Mouse (Mus musculus): Measurements from ENCODE around the gene Catsperz.
A peak's percentile ranks its signal among the peaks of the same experiment; 100 is the strongest.

Gene Catsperz

DNA sequence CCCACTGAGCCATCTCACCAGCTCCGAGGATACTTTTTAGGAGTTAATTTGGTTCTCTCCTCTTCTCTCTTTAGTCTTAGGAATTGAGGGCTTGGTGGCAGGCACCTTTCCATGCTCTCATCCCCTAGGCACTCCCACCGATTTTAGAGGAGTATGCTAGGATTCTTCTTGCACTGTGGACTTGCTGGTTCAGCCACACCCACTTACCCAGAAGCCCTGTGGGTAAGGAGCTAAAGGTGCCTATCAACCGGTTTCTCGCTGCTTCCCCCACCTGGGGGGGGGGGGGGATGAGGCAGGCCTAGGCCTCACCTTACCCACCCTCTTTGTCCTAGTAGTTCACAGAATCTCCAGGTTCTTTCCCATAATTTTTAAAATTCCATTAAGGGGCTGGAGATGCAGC is 22.6 kb upstream of the Catsperz start:
- no peak for DNase-seq (ENCODE audit: low read depth, low spot score)

DNA sequence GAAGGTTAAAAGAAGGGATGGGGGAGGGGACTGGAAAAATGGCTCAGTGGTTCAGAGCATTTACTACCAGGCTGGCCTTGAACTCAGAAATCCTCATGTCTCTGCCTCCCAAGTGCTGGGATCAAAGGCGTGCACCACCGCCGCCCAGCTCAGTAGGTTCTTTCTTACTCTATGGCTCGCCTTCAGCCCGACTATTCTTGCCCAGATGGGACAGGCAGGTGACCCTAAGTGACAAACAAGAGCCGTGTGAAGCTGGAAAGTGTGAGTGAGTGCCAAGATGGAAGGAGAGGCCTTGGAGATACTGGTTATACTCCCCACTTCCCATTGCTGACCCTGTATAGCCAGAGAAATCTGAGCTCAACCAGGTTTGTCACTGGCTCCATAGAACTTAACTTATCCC is 18.5 kb upstream of the Catsperz start:
- no peak for DNase-seq (ENCODE audit: low read depth, low spot score)

DNA sequence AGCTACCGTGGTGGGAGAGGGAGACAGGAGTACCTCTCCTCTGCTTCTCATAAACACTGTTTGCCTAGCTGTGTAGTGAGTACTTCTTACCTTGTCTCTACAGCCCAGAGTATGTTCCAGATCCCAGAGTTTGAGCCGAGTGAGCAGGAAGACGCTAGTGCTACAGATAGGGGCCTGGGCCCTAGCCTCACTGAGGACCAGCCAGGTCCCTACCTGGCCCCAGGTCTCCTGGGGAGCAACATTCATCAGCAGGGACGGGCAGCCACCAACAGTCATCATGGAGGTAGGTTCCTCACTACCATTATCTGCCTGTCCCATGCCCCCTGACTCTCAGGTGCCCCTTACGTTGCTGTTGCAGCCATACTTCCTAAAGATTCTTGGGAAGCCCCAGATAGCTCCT is 17.6 kb upstream of the Catsperz start:
- DNase-seq (ENCODE audit: low read depth, low spot score) = no peak

- peak; percentile 82 for DNase-seq (ENCODE audit: low read depth, low spot score)
Observed at GRCm38 (mm10) chr19:6942249-6942691, 17.1 kb upstream of the Catsperz start, which contains the start of gene Gpr137. Gene Gpr137 (minus strand): TSS chr19:6942480.

- peak; percentile 93 for DNase-seq (ENCODE audit: low read depth, low spot score)
Observed at GRCm38 (mm10) chr19:6941372-6942248, 16.4 kb upstream of the Catsperz start, which contains the start of gene Bad. Gene Bad (plus strand): TSS chr19:6941861.

GRCm38 (mm10) chr19:6940396-6941351 is 15.5 kb upstream of the Catsperz start:
- DNase-seq (ENCODE audit: low read depth, low spot score) = no peak

DNA sequence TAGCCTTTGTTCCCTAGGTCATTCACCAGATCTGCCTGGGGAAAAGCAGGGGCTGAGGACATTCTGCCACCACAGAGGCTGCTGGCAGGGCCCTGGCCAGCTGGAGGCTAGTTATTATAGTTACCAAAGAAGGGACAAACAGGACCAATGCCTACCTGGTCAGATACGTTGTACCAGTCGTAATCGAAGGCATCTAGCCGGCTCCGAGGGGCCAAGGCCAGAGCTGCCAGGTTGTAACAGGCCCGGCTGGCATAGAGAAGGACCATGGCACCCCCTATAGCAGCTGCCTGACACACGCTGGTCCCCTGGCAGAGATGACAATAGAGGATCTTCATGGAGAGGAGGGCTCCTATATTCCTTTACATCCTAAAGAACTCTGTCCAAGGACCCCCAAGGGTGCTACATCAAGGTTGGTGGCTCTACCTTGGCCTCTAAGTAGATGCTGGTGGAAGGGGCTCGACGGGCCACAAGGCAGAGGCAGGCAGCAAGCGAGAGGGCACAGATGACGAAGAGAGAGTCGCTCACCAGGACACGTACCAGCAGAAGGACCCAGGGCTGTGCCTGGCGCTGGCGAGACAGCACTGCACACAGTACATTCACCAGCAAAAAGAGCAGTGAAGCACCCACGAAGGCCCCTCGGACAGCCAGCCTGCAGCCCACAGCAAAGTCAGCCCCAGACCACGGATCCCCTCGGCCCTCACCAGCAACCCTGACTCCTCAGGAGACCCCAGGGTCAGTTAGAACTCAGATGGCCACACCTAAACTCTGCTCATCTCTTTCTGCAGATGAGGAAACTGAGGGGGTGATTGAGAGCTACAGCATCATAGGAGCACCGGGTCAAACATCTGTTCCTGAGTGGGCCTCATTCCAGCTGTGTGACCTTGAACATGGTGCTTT is 14.2 kb upstream of the Catsperz start:
- DNase-seq (ENCODE audit: low read depth, low spot score) = no peak

DNA sequence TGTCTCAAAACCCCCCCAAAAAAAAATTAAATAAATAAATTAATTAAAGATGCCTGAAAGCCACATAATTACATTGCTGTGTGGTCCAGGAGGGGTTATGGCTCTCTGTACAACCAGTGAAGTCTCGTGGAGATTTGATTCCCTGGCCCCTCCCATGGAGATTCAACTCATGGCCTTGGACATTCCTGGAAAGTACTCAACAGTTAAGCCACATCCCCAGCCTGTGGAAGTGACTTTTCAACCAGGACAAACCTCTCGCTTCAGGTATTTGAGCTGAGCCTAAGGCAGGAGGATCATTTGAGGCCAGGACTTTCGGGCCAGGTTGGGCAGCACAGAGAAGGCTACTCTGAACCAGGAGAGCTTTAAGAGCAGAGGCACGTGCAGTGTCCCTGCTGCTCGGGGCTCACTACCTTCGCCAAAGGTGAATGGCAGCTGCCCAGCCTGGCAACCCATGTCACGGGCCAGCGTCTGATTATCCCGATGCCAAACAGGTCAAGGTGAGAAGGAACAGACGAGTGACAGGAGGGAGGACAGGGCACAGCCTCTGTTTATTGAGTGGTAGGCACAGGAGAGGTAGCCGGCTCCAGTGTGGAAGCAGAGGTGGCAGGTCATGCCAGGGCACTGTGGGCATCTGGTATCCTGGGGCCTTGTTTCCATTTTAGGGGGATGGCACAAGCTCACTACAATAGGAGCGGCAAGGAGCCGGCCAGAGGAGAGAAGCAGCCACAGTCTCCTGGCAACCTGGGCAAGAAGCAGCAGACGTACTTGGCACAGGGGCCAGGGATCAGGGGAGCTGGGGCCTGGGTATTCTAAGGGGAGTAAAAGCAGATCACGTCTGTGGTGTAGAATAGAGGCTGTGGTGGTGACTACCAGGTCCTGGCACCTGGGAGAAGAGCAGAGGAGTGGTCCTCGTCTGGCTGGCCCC is 12.6 kb upstream of the Catsperz start:
- no peak for DNase-seq (ENCODE audit: low read depth, low spot score)

- no peak for DNase-seq (ENCODE audit: low read depth, low spot score)
Observed at GRCm38 (mm10) chr19:6936299-6936698, 11.1 kb upstream of the Catsperz start.

- no peak for DNase-seq (ENCODE audit: low read depth, low spot score)
Observed at GRCm38 (mm10) chr19:6934195-6934977, 9.2 kb upstream of the Catsperz start, which contains the start of gene Kcnk4. Gene Kcnk4 (minus strand): TSS chr19:6934515.

GRCm38 (mm10) chr19:6933436-6934194 is 8.4 kb upstream of the Catsperz start:
- no peak for DNase-seq (ENCODE audit: low read depth, low spot score)

- no peak for DNase-seq (ENCODE audit: low read depth, low spot score)
Observed at GRCm38 (mm10) chr19:6933102-6933435, 7.9 kb upstream of the Catsperz start.

DNA sequence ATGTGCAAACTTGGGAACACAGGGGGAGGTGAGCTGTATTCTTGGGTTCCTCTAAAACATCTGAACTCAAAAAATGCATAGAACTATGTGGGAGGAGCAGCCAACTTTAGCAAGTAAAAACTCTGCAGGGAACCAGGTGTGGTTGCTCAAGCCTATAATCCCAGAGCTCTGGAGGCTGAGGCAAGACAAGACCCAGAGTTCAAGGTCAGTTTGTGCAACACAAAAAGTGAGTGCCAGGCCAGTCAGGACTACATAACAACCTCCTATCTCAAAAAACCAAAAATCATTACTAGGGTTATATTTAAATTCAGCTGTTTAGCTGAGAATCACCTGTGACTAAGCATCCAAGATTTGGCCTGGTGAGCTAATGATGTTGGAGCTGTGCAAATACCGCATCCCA is 6.8 kb upstream of the Catsperz start:
- no peak for DNase-seq (ENCODE audit: low read depth, low spot score)

GRCm38 (mm10) chr19:6931002-6931401 is 5.8 kb upstream of the Catsperz start:
- DNase-seq (ENCODE audit: low read depth, low spot score) = no peak

GRCm38 (mm10) chr19:6928080-6928479 is 2.9 kb upstream of the Catsperz start:
- no peak for DNase-seq (ENCODE audit: low read depth, low spot score)

DNA sequence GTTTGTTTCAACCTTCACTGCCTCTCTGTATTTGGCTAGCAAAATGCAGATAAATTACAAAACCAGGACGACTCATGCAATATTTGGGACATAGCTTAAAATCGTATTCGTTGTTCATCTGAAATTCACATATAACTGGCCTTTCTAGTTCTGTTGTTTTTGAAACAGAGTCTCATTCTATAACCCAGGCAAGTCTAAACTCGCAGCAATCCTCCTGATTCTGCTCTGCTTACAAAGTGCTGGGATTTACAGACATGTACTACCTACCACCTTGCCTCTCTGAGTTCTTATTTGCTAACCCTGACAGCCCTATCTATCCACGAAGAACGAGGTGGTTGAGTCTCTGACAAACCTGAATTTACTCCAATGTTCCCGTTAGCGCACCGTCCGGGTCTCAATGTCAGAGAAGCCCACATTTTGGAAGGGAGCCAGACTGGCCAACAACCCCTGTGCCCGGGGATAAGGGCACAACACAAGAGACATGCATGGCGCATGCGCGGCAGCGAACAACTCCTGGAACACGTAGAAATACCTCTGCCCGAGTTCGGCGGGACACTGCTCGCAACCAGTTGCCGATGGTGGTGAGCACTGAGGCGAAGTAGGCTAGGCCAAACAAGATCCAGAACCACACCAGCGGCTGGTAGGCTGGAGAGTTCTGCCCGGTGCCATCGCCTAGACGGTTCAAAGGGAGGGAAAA is 1.5 kb upstream of the Catsperz start:
- peak; percentile 51 for DNase-seq (ENCODE audit: low read depth, low spot score)

GRCm38 (mm10) chr19:6925611-6926329 is 590 bp upstream of the Catsperz start:
- DNase-seq (ENCODE audit: low read depth, low spot score) = no peak
